In the genomic region with DNA sequence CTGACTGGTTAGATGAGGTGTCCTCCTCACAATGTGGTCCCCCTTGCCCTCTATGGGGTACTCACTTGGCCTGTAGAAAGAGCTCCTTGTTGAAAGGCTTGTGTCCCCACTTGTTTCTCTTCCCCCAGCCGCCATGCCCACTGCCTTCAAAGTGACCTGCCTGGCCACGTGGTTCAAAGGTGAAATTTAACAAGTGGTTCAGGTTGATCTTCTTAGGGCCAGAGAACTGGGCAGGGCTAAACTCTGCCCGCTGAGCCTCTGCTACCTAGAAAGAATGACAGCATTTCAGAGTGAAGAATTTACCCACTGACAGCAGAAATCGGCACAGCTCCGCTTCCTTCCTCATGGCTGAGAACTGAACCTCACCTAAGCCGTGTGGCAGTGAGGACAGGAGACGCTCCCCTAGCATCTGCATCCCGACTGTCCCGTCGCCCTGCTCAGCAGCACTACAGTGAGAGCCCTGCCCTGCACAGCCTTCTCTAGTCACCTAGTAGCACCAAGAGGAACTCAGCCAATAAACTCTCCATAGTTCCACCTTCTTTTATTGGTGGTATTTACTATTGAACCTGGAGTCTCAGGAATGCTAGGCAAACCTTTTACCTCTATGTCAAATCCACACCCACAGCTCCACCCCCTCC, we compare ENCODE assay signal across 23 mouse cellular contexts. TPM values are rescaled to one million over a fixed set of nuclear protein-coding genes. Genes with fewer than 3 reads are reported as not detected.
DNase-seq lines count a peak whose midpoint lies in the region; ATAC-seq and TF ChIP-seq lines count a peak whose summit lies in the region.
"Had no signal": no experiment of that assay in that cellular context is flagged by ENCODE, and none has a peak within 500 bp of the region (broad histone marks: within the 10 kb centered on the region; RNA-seq: fewer than 3 reads in every experiment).

No protein-coding gene starts in this region.

- no peak for ATAC-seq in forebrain, embryonic 11.5 days (replicated peaks; ENCODE audit: low FRiP score)
- no peak for ATAC-seq in forebrain, postnatal 0 days
- no peak for ATAC-seq in kidney, embryonic 16.5 days (ENCODE audit: low FRiP score, low TSS enrichment)
- ATAC-seq in intestine, embryonic 15.5 days = peak; percentile 55; the same call in 1 of the 2 replicates
- ATAC-seq: activated CD4-positive, CD25-positive, alpha-beta regulatory T cell, adult 4 months; forebrain, embryonic 14.5 days had no signal

- no peaks in the 10 kb centered on the region for H3K9me3 ChIP-seq in forebrain, embryonic 11.5 days (ENCODE audit: control insufficient read depth, low read length)
- no peaks in the 10 kb centered on the region for H3K9me3 ChIP-seq in forebrain, postnatal 0 days (ENCODE audit: low read length)
- no peaks in the 10 kb centered on the region for H3K9me3 ChIP-seq in kidney, embryonic 16.5 days (ENCODE audit: low read length)
- no peaks in the 10 kb centered on the region for H3K9me3 ChIP-seq in intestine, embryonic 15.5 days
- H3K9me3 ChIP-seq: forebrain, embryonic 10.5 days; heart, embryonic 10.5 days; heart, embryonic 13.5 days had no signal

- H3K36me3 ChIP-seq in forebrain, embryonic 11.5 days (ENCODE audit: control insufficient read depth, insufficient read depth, low read length) = peaks cover 24% of the 10 kb centered on the region; the same call in 1 of the 2 replicates
- peaks cover 57% of the 10 kb centered on the region for H3K36me3 ChIP-seq in forebrain, postnatal 0 days (ENCODE audit: insufficient read depth)
- H3K36me3 ChIP-seq in kidney, embryonic 16.5 days (ENCODE audit: insufficient read depth, low read length) = peaks cover 54% of the 10 kb centered on the region
- peaks cover 46% of the 10 kb centered on the region for H3K36me3 ChIP-seq in intestine, embryonic 15.5 days

- 92% methylated on average over 10 of the region's 10 CpGs for WGBS in forebrain, embryonic 11.5 days
- WGBS in forebrain, postnatal 0 days = 94% methylated on average over 10 of the region's 10 CpGs
- 89% methylated on average over 10 of the region's 10 CpGs for WGBS in kidney, embryonic 16.5 days
- WGBS in intestine, embryonic 15.5 days = 69% methylated on average over 10 of the region's 10 CpGs
- WGBS in large intestine, adult 2 months = 42% methylated on average over 10 of the region's 10 CpGs

- no peaks in the 10 kb centered on the region for H3K27me3 ChIP-seq in forebrain, embryonic 11.5 days (ENCODE audit: control insufficient read depth, insufficient read depth, low read length)
- H3K27me3 ChIP-seq in forebrain, postnatal 0 days (ENCODE audit: insufficient read depth, low read length) = no peaks in the 10 kb centered on the region
- no peaks in the 10 kb centered on the region for H3K27me3 ChIP-seq in kidney, embryonic 16.5 days (ENCODE audit: insufficient read depth, low read length)
- no peaks in the 10 kb centered on the region for H3K27me3 ChIP-seq in intestine, embryonic 15.5 days (replicated peaks)
- H3K27me3 ChIP-seq: heart, embryonic 13.5 days had no signal

- DNase-seq in forebrain, embryonic 11.5 days (ENCODE audit: low spot score) = peak; percentile 51
- no peak for DNase-seq in forebrain, postnatal 0 days
- peak; percentile 60 for DNase-seq in kidney, adult 9 months
- DNase-seq in large intestine, adult 2 months (ENCODE audit: low read depth, low spot score) = peak; percentile 79
- DNase-seq in right cerebral cortex, postnatal 4 days = no peak
- DNase-seq: adrenal gland, adult 8-10 months; adrenal gland, postnatal 25 days; cerebellum, adult 11-12 months; cerebellum, adult 9-10 months; cerebellum, postnatal 14 days; gastrocnemius, postnatal 10 days; gastrocnemius, postnatal 36 days; heart, adult 2 months; heart, postnatal 14 days; heart, postnatal 4 days had no signal

- TF ChIP-seq CTCF in forebrain, postnatal 0 days (IDR thresholded peaks at IDR 0.05; ENCODE audit: low read depth) = no peak

- no peak overlapping the region for H3K27ac ChIP-seq in forebrain, embryonic 11.5 days (ENCODE audit: low read depth, low read length)
- H3K27ac ChIP-seq in forebrain, postnatal 0 days (ENCODE audit: low read depth, low read length) = no peak overlapping the region
- no peak overlapping the region for H3K27ac ChIP-seq in kidney, embryonic 16.5 days (ENCODE audit: low read length)
- no peak overlapping the region for H3K27ac ChIP-seq in intestine, embryonic 15.5 days
- H3K27ac ChIP-seq: forebrain, embryonic 10.5 days; heart, adult 2 months; heart, embryonic 10.5 days; heart, embryonic 13.5 days; hindbrain, embryonic 14.5 days had no signal

- H3K4me1 ChIP-seq in forebrain, embryonic 11.5 days (replicated peaks; ENCODE audit: control insufficient read depth, insufficient read depth, low read length) = no peaks in the 10 kb centered on the region
- H3K4me1 ChIP-seq in forebrain, postnatal 0 days (ENCODE audit: insufficient read depth) = no peaks in the 10 kb centered on the region
- H3K4me1 ChIP-seq in kidney, embryonic 16.5 days (ENCODE audit: insufficient read depth, low read length) = no peaks in the 10 kb centered on the region
- no peaks in the 10 kb centered on the region for H3K4me1 ChIP-seq in intestine, embryonic 15.5 days (replicated peaks)
- H3K4me1 ChIP-seq: forebrain, embryonic 10.5 days; heart, embryonic 10.5 days; heart, embryonic 13.5 days had no signal

- H3K9ac ChIP-seq in forebrain, embryonic 11.5 days (ENCODE audit: low read length) = no peak overlapping the region
- no peak overlapping the region for H3K9ac ChIP-seq in forebrain, postnatal 0 days
- H3K9ac ChIP-seq in kidney, embryonic 16.5 days (replicated peaks; ENCODE audit: low read length) = no peak overlapping the region
- no peak overlapping the region for H3K9ac ChIP-seq in intestine, embryonic 15.5 days
- H3K9ac ChIP-seq: heart, embryonic 13.5 days; hindbrain, embryonic 14.5 days had no signal

- H3K4me2 ChIP-seq in forebrain, embryonic 11.5 days (ENCODE audit: low read depth, low read length, severe bottlenecking) = no peak overlapping the region
- H3K4me2 ChIP-seq in forebrain, postnatal 0 days (ENCODE audit: low read depth) = no peak overlapping the region
- H3K4me2 ChIP-seq in kidney, embryonic 16.5 days (replicated peaks; ENCODE audit: low read depth, low read length) = no peak overlapping the region
- H3K4me2 ChIP-seq in intestine, embryonic 15.5 days (replicated peaks) = no peak overlapping the region
- H3K4me2 ChIP-seq: heart, embryonic 13.5 days; hindbrain, embryonic 14.5 days had no signal

- H3K4me3 ChIP-seq in forebrain, embryonic 11.5 days (ENCODE audit: low read depth, low read length) = no peak overlapping the region
- no peak overlapping the region for H3K4me3 ChIP-seq in forebrain, postnatal 0 days (ENCODE audit: low read depth, low read length)
- no peak overlapping the region for H3K4me3 ChIP-seq in kidney, embryonic 16.5 days (ENCODE audit: low read length)
- H3K4me3 ChIP-seq in intestine, embryonic 15.5 days (replicated peaks) = no peak overlapping the region
- H3K4me3 ChIP-seq: forebrain, embryonic 10.5 days; heart, adult 2 months; heart, embryonic 10.5 days; heart, embryonic 13.5 days had no signal

RNA-seq across cellular contexts. Expression of a gene that starts 15.7 kb away (rescaled TPM):
- polyA plus RNA-seq in forebrain, embryonic 11.5 days (2014; fragmentation: Nextera tagmentation; extraction: Ambion mirVana) = 109 and 110 TPM in 2 replicates
- total RNA-seq in forebrain, postnatal 0 days (2014; rRNA removed) = 91.4 and 106 TPM in 2 replicates
- 150 and 169 TPM in 2 replicates for polyA plus RNA-seq in forebrain, postnatal 0 days (2015; fragmentation: Nextera tagmentation; extraction: Ambion mirVana)
- polyA plus RNA-seq in kidney, embryonic 16.5 days (2015; fragmentation: Nextera tagmentation; extraction: Ambion mirVana) = 122 and 134 TPM in 2 replicates
- polyA plus RNA-seq in intestine, embryonic 15.5 days (2015; fragmentation: Nextera tagmentation; extraction: Ambion mirVana) = 119 and 120 TPM in 2 replicates
- polyA plus RNA-seq in large intestine, adult 2 months (2012; rRNA removed) = 111 and 116 TPM in 2 replicates

RNA-seq across cellular contexts. Expression of a gene that starts 21.4 kb away (rescaled TPM):
- 98.4 and 105 TPM in 2 replicates for polyA plus RNA-seq in forebrain, embryonic 11.5 days (2014; fragmentation: Nextera tagmentation; extraction: Ambion mirVana)
- 32.8 and 40.8 TPM in 2 replicates for total RNA-seq in forebrain, postnatal 0 days (2014; rRNA removed)
- polyA plus RNA-seq in forebrain, postnatal 0 days (2015; fragmentation: Nextera tagmentation; extraction: Ambion mirVana) = 85.9 and 96.6 TPM in 2 replicates
- 129 and 135 TPM in 2 replicates for polyA plus RNA-seq in kidney, embryonic 16.5 days (2015; fragmentation: Nextera tagmentation; extraction: Ambion mirVana)
- polyA plus RNA-seq in intestine, embryonic 15.5 days (2015; fragmentation: Nextera tagmentation; extraction: Ambion mirVana) = 126 and 128 TPM in 2 replicates
- polyA plus RNA-seq in large intestine, adult 2 months (2012; rRNA removed) = 68.2 and 68.5 TPM in 2 replicates

RNA-seq across cellular contexts. Expression of a gene that starts 22.4 kb away (rescaled TPM):
- polyA plus RNA-seq in forebrain, embryonic 11.5 days (2014; fragmentation: Nextera tagmentation; extraction: Ambion mirVana) = 57.1 and 58.2 TPM in 2 replicates
- 35.9 and 41.7 TPM in 2 replicates for total RNA-seq in forebrain, postnatal 0 days (2014; rRNA removed)
- 40.7 and 45.2 TPM in 2 replicates for polyA plus RNA-seq in forebrain, postnatal 0 days (2015; fragmentation: Nextera tagmentation; extraction: Ambion mirVana)
- 54.3 and 55.8 TPM in 2 replicates for polyA plus RNA-seq in kidney, embryonic 16.5 days (2015; fragmentation: Nextera tagmentation; extraction: Ambion mirVana)
- polyA plus RNA-seq in intestine, embryonic 15.5 days (2015; fragmentation: Nextera tagmentation; extraction: Ambion mirVana) = 62.1 and 65.1 TPM in 2 replicates
- 16.0 and 17.1 TPM in 2 replicates for polyA plus RNA-seq in large intestine, adult 2 months (2012; rRNA removed)

RNA-seq across cellular contexts. Expression of a gene that starts 43.8 kb away (rescaled TPM):
- 1,518 and 1,534 TPM in 2 replicates for polyA plus RNA-seq in forebrain, embryonic 11.5 days (2014; fragmentation: Nextera tagmentation; extraction: Ambion mirVana)
- total RNA-seq in forebrain, postnatal 0 days (2014; rRNA removed) = 259 and 351 TPM in 2 replicates
- polyA plus RNA-seq in forebrain, postnatal 0 days (2015; fragmentation: Nextera tagmentation; extraction: Ambion mirVana) = 1,192 and 1,422 TPM in 2 replicates
- polyA plus RNA-seq in kidney, embryonic 16.5 days (2015; fragmentation: Nextera tagmentation; extraction: Ambion mirVana) = 1,559 and 1,634 TPM in 2 replicates
- polyA plus RNA-seq in intestine, embryonic 15.5 days (2015; fragmentation: Nextera tagmentation; extraction: Ambion mirVana) = 1,297 TPM in 2 replicates
- 147 and 222 TPM in 2 replicates for polyA plus RNA-seq in large intestine, adult 2 months (2012; rRNA removed)

Comparison
In these comparisons a context has a peak if more than half of its experiments do, and no peak if none do; other contexts are left out.
1. DNase-seq: peak in forebrain, embryonic 11.5 days (single experiment), kidney, adult 9 months (single experiment) and large intestine, adult 2 months (single experiment); none in forebrain, postnatal 0 days (single experiment) and right cerebral cortex, postnatal 4 days (single experiment).